ENCODE assay signal across 12 mouse cellular contexts in genomic region chr6:119320481-119320880, GRCm38 (mm10). TPM values are rescaled to one million over a fixed set of nuclear protein-coding genes. Genes with fewer than 3 reads are reported as not detected.
DNase-seq lines count a peak whose midpoint lies in the region; ATAC-seq and TF ChIP-seq lines count a peak whose summit lies in the region.
"Had no signal": no experiment of that assay in that cellular context is flagged by ENCODE, and none has a peak within 500 bp of the region (broad histone marks: within the 10 kb centered on the region; RNA-seq: fewer than 3 reads in every experiment).

No protein-coding gene starts in this region.

- no peaks in the 10 kb centered on the region for H3K27me3 ChIP-seq in kidney, postnatal 0 days (ENCODE audit: insufficient read depth, low read length)
- 0 out of 2 replicates have a peak, but pooled peaks cover 3% of the 10 kb centered on the region for H3K27me3 ChIP-seq in kidney, embryonic 16.5 days (ENCODE audit: insufficient read depth, low read length)
- H3K27me3 ChIP-seq in midbrain, embryonic 10.5 days (ENCODE audit: low read depth, poor library complexity, severe bottlenecking) = peaks cover 25% of the 10 kb centered on the region
- H3K27me3 ChIP-seq: intestine, embryonic 15.5 days had no signal

- H3K4me1 ChIP-seq in kidney, postnatal 0 days (replicated peaks; ENCODE audit: insufficient read depth, low read length) = no peaks in the 10 kb centered on the region
- no peaks in the 10 kb centered on the region for H3K4me1 ChIP-seq in kidney, embryonic 16.5 days (ENCODE audit: insufficient read depth, low read length)
- no peaks in the 10 kb centered on the region for H3K4me1 ChIP-seq in midbrain, embryonic 10.5 days
- H3K4me1 ChIP-seq: intestine, embryonic 15.5 days; lung, embryonic 15.5 days had no signal

- no peak for TF ChIP-seq CTCF in kidney, postnatal 0 days (IDR thresholded peaks at IDR 0.05; ENCODE audit: low read depth)

- WGBS in kidney, postnatal 0 days = 28% methylated on average over 16 of the region's 16 CpGs
- 26% methylated on average over 16 of the region's 16 CpGs for WGBS in kidney, embryonic 16.5 days
- 46% methylated on average over 16 of the region's 16 CpGs for WGBS in midbrain, embryonic 10.5 days

- H3K9me3 ChIP-seq in kidney, postnatal 0 days (replicated peaks; ENCODE audit: low read length) = no peaks in the 10 kb centered on the region
- no peaks in the 10 kb centered on the region for H3K9me3 ChIP-seq in kidney, embryonic 16.5 days (ENCODE audit: low read length)
- no peaks in the 10 kb centered on the region for H3K9me3 ChIP-seq in midbrain, embryonic 10.5 days (replicated peaks)
- H3K9me3 ChIP-seq: intestine, embryonic 15.5 days had no signal

- no peak overlapping the region for H3K4me3 ChIP-seq in kidney, postnatal 0 days (replicated peaks; ENCODE audit: low read depth, low read length)
- no peak overlapping the region for H3K4me3 ChIP-seq in kidney, embryonic 16.5 days (ENCODE audit: low read length)
- H3K4me3 ChIP-seq in midbrain, embryonic 10.5 days = no peak overlapping the region
- H3K4me3 ChIP-seq: intestine, embryonic 15.5 days; lung, embryonic 15.5 days had no signal

- H3K4me2 ChIP-seq in kidney, postnatal 0 days (ENCODE audit: low read length) = no peak overlapping the region
- no peak overlapping the region for H3K4me2 ChIP-seq in kidney, embryonic 16.5 days (replicated peaks; ENCODE audit: low read depth, low read length)
- H3K4me2 ChIP-seq: intestine, embryonic 15.5 days; lung, embryonic 15.5 days had no signal

- H3K27ac ChIP-seq in kidney, postnatal 0 days = no peak overlapping the region
- no peak overlapping the region for H3K27ac ChIP-seq in kidney, embryonic 16.5 days (ENCODE audit: low read length)
- H3K27ac ChIP-seq in midbrain, embryonic 10.5 days (replicated peaks) = no peak overlapping the region
- H3K27ac ChIP-seq: intestine, embryonic 15.5 days; lung, embryonic 15.5 days had no signal

- no peaks in the 10 kb centered on the region for H3K36me3 ChIP-seq in kidney, postnatal 0 days (ENCODE audit: insufficient read depth, low read length)
- H3K36me3 ChIP-seq in kidney, embryonic 16.5 days (ENCODE audit: insufficient read depth, low read length) = no peaks in the 10 kb centered on the region
- no peaks in the 10 kb centered on the region for H3K36me3 ChIP-seq in midbrain, embryonic 10.5 days
- H3K36me3 ChIP-seq: intestine, embryonic 15.5 days; lung, embryonic 15.5 days had no signal

- no peak overlapping the region for H3K9ac ChIP-seq in kidney, postnatal 0 days (ENCODE audit: low read depth, low read length)
- H3K9ac ChIP-seq in kidney, embryonic 16.5 days (replicated peaks; ENCODE audit: low read length) = no peak overlapping the region
- H3K9ac ChIP-seq: intestine, embryonic 15.5 days; lung, embryonic 15.5 days had no signal

- DNase-seq in kidney, postnatal 0 days (ENCODE audit: low spot score) = peak; percentile 78
- DNase-seq in adrenal gland, postnatal 10 days = peak; percentile 75
- peak; percentile 52 for DNase-seq in kidney, postnatal 14 days
- peak; percentile 43 for DNase-seq in ovary, postnatal 14 days (ENCODE audit: low spot score)
- DNase-seq in right cerebral cortex, postnatal 25 days = no peak
- DNase-seq in midbrain, embryonic 10.5 days (ENCODE audit: low spot score) = no peak
- DNase-seq: cerebellum, adult 9-11 months; thymus, adult 2 months had no signal

- no peak for ATAC-seq in kidney, postnatal 0 days (replicated peaks; ENCODE audit: low FRiP score, low read depth)
- no peak for ATAC-seq in kidney, embryonic 16.5 days (ENCODE audit: low FRiP score, low TSS enrichment)
- ATAC-seq in erythroid progenitor cell, adult 5-6 weeks (replicated peaks; ENCODE audit: low FRiP score, poor library complexity, severe bottlenecking) = no peak
- ATAC-seq: intestine, embryonic 15.5 days had no signal

RNA-seq across cellular contexts. Expression of gene Lrtm2, which starts 10.1 kb away (rescaled TPM):
- 0.23 and 0.25 TPM in 2 replicates for polyA plus RNA-seq in kidney, postnatal 0 days (2015; fragmentation: Nextera tagmentation; extraction: Ambion mirVana)
- polyA plus RNA-seq in kidney, embryonic 16.5 days (2015; fragmentation: Nextera tagmentation; extraction: Ambion mirVana) = 0.13 and 0.49 TPM in 2 replicates
- under 1 TPM in 1 of 2 experiments, not detected in 1; 0.12 TPM for total RNA-seq in adrenal gland, postnatal 10 days (2021)
- not detected in 2 replicates for total RNA-seq in erythroid progenitor cell, adult 5-6 weeks (2015; ENCODE audit: low replicate concordance)
- total RNA-seq in erythroid progenitor cell, adult 5-6 weeks (2017; ENCODE audit: low replicate concordance) = 0.08 TPM in 1 of 2 replicates, not detected in the other
- 0.25 and 0.26 TPM in 2 replicates for polyA plus RNA-seq in midbrain, embryonic 10.5 days (2016; fragmentation: Nextera tagmentation; extraction: Ambion mirVana)

Comparison
In these comparisons a context has a peak if more than half of its experiments do, and no peak if none do; other contexts are left out.
1. DNase-seq: peak in kidney, postnatal 0 days (single experiment), adrenal gland, postnatal 10 days (single experiment), kidney, postnatal 14 days (single experiment) and ovary, postnatal 14 days (single experiment); none in right cerebral cortex, postnatal 25 days (single experiment) and midbrain, embryonic 10.5 days (single experiment).